Mouse (Mus musculus) cerebellum, adult (tissue): Measurements from ENCODE around the gene Gsdme.

Source experiments
- ATAC-seq: cut with Nextera tagmentation; 2 replicates; pipeline ENCODE4 v1.9.2; 2017; ENCODE audit warnings: mild to moderate bottlenecking, moderate library complexity, mixed read lengths; ENCODE audit not compliant: insufficient number of reproducible peaks, low FRiP score, low TSS enrichment

The Gsdme gene

GRCm38 (mm10) chr6:50192822-50193221, 70.8 kb downstream of the Gsdme start:
- no peak for ATAC-seq

DNA sequence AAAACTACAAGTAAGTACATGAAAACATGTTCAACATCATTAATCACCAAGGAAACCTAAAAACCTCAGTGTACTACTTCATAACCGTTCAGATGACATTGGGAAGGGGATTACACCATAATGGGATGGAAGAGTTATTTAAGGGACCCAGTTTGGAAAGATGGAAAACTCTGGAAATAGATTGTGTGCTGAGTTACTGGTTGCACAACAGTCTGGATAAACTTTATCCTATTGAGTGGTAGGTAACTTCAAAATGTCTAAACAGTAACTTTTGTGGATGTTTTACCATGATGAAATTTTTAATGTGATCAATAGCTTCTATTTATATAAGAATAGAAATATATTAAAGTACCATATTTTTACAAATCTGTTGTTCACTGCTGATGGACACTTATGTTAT, 71.5 kb downstream of the Gsdme start:
- ATAC-seq: no peak

GRCm38 (mm10) chr6:50191605-50192004, 72.1 kb downstream of the Gsdme start:
- ATAC-seq: no peak

- ATAC-seq: no peak
Observed at GRCm38 (mm10) chr6:50189376-50189775, 74.3 kb downstream of the Gsdme start.

GRCm38 (mm10) chr6:50187955-50188354, 75.7 kb downstream of the Gsdme start:
- ATAC-seq: no peak

- ATAC-seq: no peak
Observed at GRCm38 (mm10) chr6:50180189-50180588, 83.5 kb downstream of the Gsdme start.

- ATAC-seq: no peak
Observed at GRCm38 (mm10) chr6:50175736-50176135, 87.9 kb downstream of the Gsdme start.

DNA sequence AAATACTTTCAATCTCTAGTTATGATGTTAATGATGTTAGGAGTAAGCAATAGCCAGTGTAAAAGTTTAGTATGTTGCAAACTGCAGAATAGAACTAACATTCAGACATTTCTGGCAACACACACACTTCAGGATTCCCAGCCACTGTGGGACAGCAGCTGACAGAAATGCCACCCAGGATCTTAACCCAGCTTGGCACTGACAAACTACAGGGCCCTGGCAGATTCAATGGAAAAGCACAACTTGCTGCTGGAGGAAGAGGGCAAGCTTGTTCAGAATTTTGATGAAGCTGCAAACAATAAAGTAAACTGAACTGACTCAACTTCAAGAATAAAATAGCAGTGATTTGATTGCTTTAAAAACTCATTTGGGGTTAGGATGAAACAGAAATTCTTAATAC, 93.9 kb downstream of the Gsdme start:
- no peak for ATAC-seq

DNA sequence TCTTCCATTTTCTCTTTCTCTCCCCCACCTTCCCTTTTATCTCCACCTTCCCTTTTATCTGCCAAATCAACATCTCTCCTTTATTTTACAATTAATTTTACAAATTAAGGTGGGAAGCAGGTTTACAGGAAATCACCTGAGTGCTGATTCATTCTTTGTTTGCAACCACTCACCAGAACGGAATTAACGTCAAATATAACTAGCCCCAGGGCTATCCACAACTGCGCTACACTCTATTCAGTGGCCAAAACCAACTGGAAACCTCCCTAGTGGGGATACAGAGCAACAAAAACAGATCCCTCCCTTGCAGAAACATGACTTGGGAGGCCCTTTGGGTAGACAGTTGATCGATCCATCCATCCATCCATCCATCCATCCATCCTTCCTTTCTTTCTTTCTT, 94.8 kb downstream of the Gsdme start:
- ATAC-seq: no peak

- ATAC-seq: no peak
Observed at GRCm38 (mm10) chr6:50163013-50163412, 100.6 kb downstream of the Gsdme start.

DNA sequence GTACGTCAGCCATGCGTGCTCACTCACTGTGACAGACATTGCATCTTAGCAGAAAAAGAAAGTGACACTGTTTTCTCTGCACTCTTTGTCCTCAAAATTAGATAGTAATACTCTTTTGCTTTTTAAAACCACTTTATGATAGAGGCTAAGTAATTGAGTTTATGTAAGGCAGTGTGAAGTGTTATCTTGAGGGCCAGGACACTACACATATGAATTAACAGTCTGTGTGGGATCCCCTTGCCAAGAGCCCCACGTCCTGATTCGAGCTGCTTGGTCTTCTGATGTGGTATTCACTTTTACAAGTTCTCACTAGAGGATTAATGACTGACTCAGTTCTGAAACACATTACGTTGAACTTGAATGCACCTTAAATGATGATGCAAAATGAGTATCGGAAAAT, 103.8 kb downstream of the Gsdme start:
- no peak for ATAC-seq

- no peak for ATAC-seq
Observed at GRCm38 (mm10) chr6:50149378-50149777, 114.3 kb downstream of the Gsdme start.

DNA sequence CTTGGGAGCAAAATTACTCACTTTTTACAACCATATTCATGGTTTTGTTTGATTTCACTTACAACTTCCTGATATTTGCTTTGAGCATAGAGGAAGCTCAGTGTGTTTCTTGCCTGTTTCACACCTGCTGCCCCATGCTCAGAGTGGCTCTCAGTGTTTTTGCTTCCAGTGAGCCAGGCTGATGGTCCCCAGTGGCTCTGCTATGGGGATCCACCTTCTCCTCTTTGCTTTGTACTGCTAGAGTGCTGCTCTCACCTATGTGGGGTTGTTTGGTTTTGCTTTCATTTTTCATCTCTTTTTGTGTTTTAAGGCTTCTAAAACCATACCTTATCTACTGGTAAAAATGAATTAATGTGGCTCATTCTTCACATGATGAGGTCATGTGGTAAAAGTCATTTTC, 117.5 kb downstream of the Gsdme start:
- no peak for ATAC-seq

DNA sequence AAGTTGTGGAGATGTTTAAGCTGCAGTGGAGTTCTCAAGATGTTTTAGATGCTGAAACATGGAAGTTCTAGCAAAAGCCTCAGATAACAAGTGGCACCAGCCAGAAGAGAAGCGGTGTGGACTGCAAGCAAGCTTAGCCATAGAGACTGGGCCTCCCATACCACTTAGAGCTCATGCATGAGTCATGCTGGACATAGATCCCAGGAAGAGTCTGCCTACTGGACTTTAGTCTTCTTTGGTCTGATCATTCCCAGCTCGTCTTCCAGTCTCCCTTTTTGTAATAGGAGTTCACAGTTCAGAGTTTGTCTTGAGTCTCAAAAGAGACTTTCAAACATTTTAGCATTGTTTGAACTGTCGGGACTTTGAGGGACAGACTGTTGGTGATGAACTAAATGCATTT, 124.1 kb downstream of the Gsdme start:
- ATAC-seq: no peak
